Mouse (Mus musculus) heart, embryonic 16.5 days (tissue): Measurements from ENCODE around the gene Atat1. TPM values are rescaled to one million over a fixed set of nuclear protein-coding genes. Genes with fewer than 3 reads are reported as not detected.
A peak's percentile ranks its signal among the peaks of the same experiment; 100 is the strongest.

Experiments used
- ATAC-seq: fragments of 200-750 bp; cut with Nextera tagmentation; replicated peaks from 2 replicates; pipeline ENCODE4 v1.8.0; 2017; ENCODE audit warnings: moderate number of reproducible peaks; ENCODE audit not compliant: insufficient read depth, low FRiP score; ENCODE audit errors: extremely low read depth
- H3K27ac ChIP-seq: fragments of 300-500 bp; sonication (generic); 2 replicates; pipeline ENCODE4 v1.5.1; 2014; ENCODE audit warnings: mild to moderate bottlenecking, low read length, control low read depth, moderate library complexity
- H3K27me3 ChIP-seq: fragments of 300-500 bp; sonication (generic); 2 replicates; pipeline ENCODE4 v1.6.1; 2014; ENCODE audit warnings: low read length, mixed read lengths; ENCODE audit not compliant: control insufficient read depth, insufficient read depth
- H3K36me3 ChIP-seq: fragments of 300-500 bp; sonication (generic); 2 replicates; pipeline ENCODE4 v1.6.1; 2014; ENCODE audit not compliant: control insufficient read depth, insufficient read depth
- H3K4me1 ChIP-seq: fragments of 300-500 bp; sonication (generic); 2 replicates; pipeline ENCODE4 v1.6.1; 2014; ENCODE audit warnings: low read length, mixed read lengths; ENCODE audit not compliant: control insufficient read depth, insufficient read depth
- H3K4me2 ChIP-seq: fragments of 300-500 bp; sonication (generic); 2 replicates; pipeline ENCODE4 v1.6.1; 2014; ENCODE audit warnings: low read depth, mild to moderate bottlenecking, control low read depth, low read length
- H3K4me3 ChIP-seq: fragments of 300-500 bp; sonication (generic); 2 replicates; pipeline ENCODE4 v1.5.1; 2014; ENCODE audit warnings: mild to moderate bottlenecking, control low read depth, low read length
- H3K9ac ChIP-seq: fragments of 300-500 bp; sonication (generic); 2 replicates; pipeline ENCODE4 v1.6.1; 2014; ENCODE audit warnings: low read length, control low read depth
- H3K9me3 ChIP-seq: fragments of 300-500 bp; sonication (generic); replicated peaks from 2 replicates; pipeline ENCODE4 v1.6.1; 2016; ENCODE audit warnings: low read length; ENCODE audit not compliant: control insufficient read depth
- WGBS: fragments of 180-500 bp; shearing (Covaris S2); extraction: QIAGEN DNeasy Blood & Tissue Kit; methylation state at CpG from one replicate; pipeline ENCODE4 v1.1.7; 2014; 5-methylcytosine and 5-hydroxymethylcytosine counted together
- polyA plus RNA-seq: library from polyadenylated mRNA; unstranded; fragments of >200 nt; fragmentation: Nextera tagmentation; extraction: Ambion mirVana; gene quantifications from 2 replicates; pipeline ENCODE4 v1.2.1, GENCODE M21; 2015

Atat1 gene
- polyA plus RNA-seq, 1 experiment from 2014 or later: 41.1 TPM

GRCm38 (mm10) chr17:35870151-35870883 lies 39.6 kb downstream of the Atat1 start:
- peak overlapping the region; percentile 96 for H3K27ac ChIP-seq
- peaks cover 3% of the 10 kb centered on the region; the same call in 1 of the 2 replicates for H3K9me3 ChIP-seq
- H3K27me3 ChIP-seq: no peaks in the 10 kb centered on the region
- H3K9ac ChIP-seq: peak overlapping the region; percentile 73
- WGBS: 26% methylated on average over 9 of the region's 9 CpGs
- H3K36me3 ChIP-seq: peaks cover 10% of the 10 kb centered on the region
- peak overlapping the region; percentile 83 for H3K4me2 ChIP-seq
- H3K4me1 ChIP-seq: peaks cover 45% of the 10 kb centered on the region
- peak; percentile 29; the same call in 1 of the 2 replicates for ATAC-seq
- H3K4me3 ChIP-seq: peak overlapping the region; percentile 69

- Histone ChIP-seq H3K4me1 (peaks cover 51% of the 10 kb centered on the region), H3K4me2 (peak overlapping the region; percentile 83), H3K27me3 (no peaks in the 10 kb centered on the region), H3K27ac (peak overlapping the region; percentile 96), H3K4me3 (peak overlapping the region; percentile 69), H3K9ac (peak overlapping the region; percentile 73), H3K36me3 (peaks cover 5% of the 10 kb centered on the region), H3K9me3 (peaks cover 3% of the 10 kb centered on the region; the same call in 1 of the 2 replicates)
- no peak for ATAC-seq
- WGBS: 7% methylated on average over 7 of the region's 7 CpGs
These were observed 40.4 kb downstream of the Atat1 start for GRCm38 (mm10) chr17:35869346-35870067.

- H3K9ac ChIP-seq: peak overlapping the region; percentile 73
- peaks cover 3% of the 10 kb centered on the region; the same call in 1 of the 2 replicates for H3K9me3 ChIP-seq
- H3K4me2 ChIP-seq: peak overlapping the region; percentile 83
- H3K27me3 ChIP-seq: no peaks in the 10 kb centered on the region
- WGBS: 3% methylated on average over 7 of the region's 7 CpGs
- H3K4me3 ChIP-seq: peak overlapping the region; percentile 69
- H3K36me3 ChIP-seq: peaks cover 5% of the 10 kb centered on the region
- peaks cover 49% of the 10 kb centered on the region for H3K4me1 ChIP-seq
- H3K27ac ChIP-seq: peak overlapping the region; percentile 96
- no peak for ATAC-seq
These were observed 40.9 kb downstream of the Atat1 start for GRCm38 (mm10) chr17:35868961-35869345.

- WGBS: 21% methylated on average over 16 of the region's 17 CpGs
- Histone ChIP-seq H3K27me3 (no peaks in the 10 kb centered on the region), H3K36me3 (peaks cover 8% of the 10 kb centered on the region), H3K27ac (peak overlapping the region; percentile 96), H3K4me3 (peak overlapping the region; percentile 69), H3K9ac (peak overlapping the region; percentile 73), H3K4me1 (peaks cover 44% of the 10 kb centered on the region), H3K4me2 (peak overlapping the region; percentile 83), H3K9me3 (peaks cover 3% of the 10 kb centered on the region; the same call in 1 of the 2 replicates)
- ATAC-seq: no peak
These were observed 41.6 kb downstream of the Atat1 start for GRCm38 (mm10) chr17:35868165-35868820.

- Histone ChIP-seq H3K4me1 (peaks cover 40% of the 10 kb centered on the region), H3K4me2 (peak overlapping the region; percentile 83), H3K27me3 (no peaks in the 10 kb centered on the region), H3K36me3 (peaks cover 8% of the 10 kb centered on the region), H3K9ac (peak overlapping the region; percentile 73), H3K4me3 (peak overlapping the region; percentile 69), H3K9me3 (peaks cover 3% of the 10 kb centered on the region; the same call in 1 of the 2 replicates), H3K27ac (peak overlapping the region; percentile 96)
- ATAC-seq: no peak
- 6% methylated on average over 26 of the region's 26 CpGs for WGBS
These were observed 42.7 kb downstream of the Atat1 start for GRCm38 (mm10) chr17:35866911-35867890.

DNA sequence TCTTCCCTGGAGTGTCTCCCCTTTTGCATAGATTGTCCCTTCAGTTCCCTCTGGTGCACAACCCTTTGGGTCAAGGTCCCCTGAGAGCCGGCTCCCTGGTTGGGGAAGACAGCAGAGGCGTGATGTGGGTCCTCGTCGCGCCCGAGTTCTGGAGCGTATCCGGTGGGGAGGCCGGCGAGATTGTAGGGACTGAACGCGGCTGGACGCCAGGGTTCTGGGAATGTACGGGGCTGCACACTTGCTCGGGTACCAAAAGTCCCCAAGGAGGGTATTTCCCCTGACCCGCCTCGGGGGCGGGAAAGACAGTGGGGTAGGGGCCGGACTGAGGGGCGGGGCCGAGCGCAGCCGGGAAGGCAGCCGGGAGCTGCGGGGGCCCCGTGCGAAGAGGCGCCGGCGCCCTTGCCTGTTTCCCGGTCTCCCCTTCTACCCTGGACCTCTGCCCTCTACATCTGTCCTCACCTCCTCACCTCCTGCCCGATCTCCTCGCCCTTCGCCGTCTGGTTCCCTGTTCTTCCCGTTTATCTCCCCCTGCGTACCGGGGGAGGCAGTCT lies 43.5 kb downstream of the Atat1 start:
- Histone ChIP-seq H3K36me3 (peaks cover 7% of the 10 kb centered on the region), H3K4me2 (peak overlapping the region; percentile 83), H3K27ac (peak overlapping the region; percentile 96), H3K9ac (peak overlapping the region; percentile 73), H3K4me3 (peak overlapping the region; percentile 69), H3K27me3 (no peaks in the 10 kb centered on the region), H3K9me3 (peaks cover 2% of the 10 kb centered on the region; the same call in 1 of the 2 replicates), H3K4me1 (peaks cover 43% of the 10 kb centered on the region)
- under 1% methylated on average over 37 of the region's 38 CpGs for WGBS
- ATAC-seq: peak; percentile 59

GRCm38 (mm10) chr17:35865481-35866280 lies 44.2 kb downstream of the Atat1 start, which contains the start of gene Ppp1r18:
TSS of gene Ppp1r18 (plus strand) at chr17:35865593.
- peak; percentile 56 for ATAC-seq
- under 1% methylated on average over 42 of the region's 48 CpGs for WGBS
- Histone ChIP-seq H3K4me2 (peak within 1 kb of the TSS; percentile 83), H3K9me3 (no peaks in the 10 kb centered on the region), H3K27ac (peak within 1 kb of the TSS; percentile 96), H3K4me1 (peaks cover 40% of the 10 kb centered on the region), H3K9ac (peak within 1 kb of the TSS; percentile 73), H3K4me3 (peak within 1 kb of the TSS; percentile 69), H3K36me3 (peaks cover 4% of the 10 kb centered on the region; the same call in 1 of the 2 replicates), H3K27me3 (no peaks in the 10 kb centered on the region)
